Comparison of ENCODE assay signal across 12 mouse cellular contexts in genomic region chr9:78078240-78078639, GRCm38 (mm10). TPM values are rescaled to one million over a fixed set of nuclear protein-coding genes. Genes with fewer than 3 reads are reported as not detected.
A peak's percentile ranks its signal among the peaks of the same experiment; 100 is the strongest.
DNase-seq lines count a peak whose midpoint lies in the region; ATAC-seq lines count a peak whose summit lies in the region.
"Had no signal": no experiment of that assay in that cellular context is flagged by ENCODE, and none has a peak within 500 bp of the region (broad histone marks: within the 10 kb centered on the region; RNA-seq: fewer than 3 reads in every experiment).

No protein-coding gene starts in this region.

- H3K4me3 ChIP-seq in kidney, embryonic 14.5 days (ENCODE audit: low read length) = no peak overlapping the region
- no peak overlapping the region for H3K4me3 ChIP-seq in forebrain, embryonic 13.5 days

- H3K4me2 ChIP-seq in kidney, embryonic 14.5 days (replicated peaks; ENCODE audit: low read depth, low read length) = no peak overlapping the region
- no peak overlapping the region for H3K4me2 ChIP-seq in forebrain, embryonic 13.5 days

- no peaks in the 10 kb centered on the region for H3K27me3 ChIP-seq in kidney, embryonic 14.5 days (ENCODE audit: control insufficient read depth, insufficient read depth, low read length)
- H3K27me3 ChIP-seq in forebrain, embryonic 13.5 days = no peaks in the 10 kb centered on the region

- no peak for ATAC-seq in kidney, embryonic 14.5 days (ENCODE audit: low FRiP score, low TSS enrichment)
- ATAC-seq in forebrain, embryonic 13.5 days = no peak
- ATAC-seq: intestine, embryonic 16.5 days had no signal

- H3K36me3 ChIP-seq in kidney, embryonic 14.5 days (ENCODE audit: control insufficient read depth, insufficient read depth, low read length) = peaks cover 10% of the 10 kb centered on the region; the same call in 1 of the 2 replicates
- H3K36me3 ChIP-seq in forebrain, embryonic 13.5 days (ENCODE audit: poor library complexity, severe bottlenecking) = peaks cover 12% of the 10 kb centered on the region

- H3K9ac ChIP-seq in kidney, embryonic 14.5 days (ENCODE audit: low read depth, low read length) = no peak overlapping the region
- H3K9ac ChIP-seq in forebrain, embryonic 13.5 days = no peak overlapping the region

- peak; percentile 19 for DNase-seq in adrenal gland, postnatal 14 days
- DNase-seq in adrenal gland, adult 18-20 months (ENCODE audit: low spot score in 2 of 2) = no peak
- DNase-seq in kidney, adult 18-20 months = peak; percentile 16
- DNase-seq in 416B (ENCODE audit: low read depth) = peak; percentile 58
- peak; percentile 6 for DNase-seq in fibroblast of lung, adult 2 months (ENCODE audit: low read depth)
- no peak for DNase-seq in yolk sac, embryonic 10.5 days (ENCODE audit: low spot score)

- WGBS in kidney, embryonic 14.5 days = 35% methylated on average over 2 of the region's 2 CpGs
- 29% methylated on average over 2 of the region's 2 CpGs for WGBS in forebrain, embryonic 13.5 days

- no peaks in the 10 kb centered on the region for H3K9me3 ChIP-seq in kidney, embryonic 14.5 days (ENCODE audit: control insufficient read depth, low read length)
- H3K9me3 ChIP-seq in forebrain, embryonic 13.5 days (replicated peaks) = no peaks in the 10 kb centered on the region

- H3K4me1 ChIP-seq in kidney, embryonic 14.5 days (ENCODE audit: control insufficient read depth, insufficient read depth, low read length) = no peaks in the 10 kb centered on the region
- H3K4me1 ChIP-seq in forebrain, embryonic 13.5 days = no peaks in the 10 kb centered on the region

- H3K27ac ChIP-seq in kidney, embryonic 14.5 days (ENCODE audit: low read depth, low read length) = no peak overlapping the region
- no peak overlapping the region for H3K27ac ChIP-seq in forebrain, embryonic 13.5 days

RNA-seq across cellular contexts. Expression of gene Gcm1, which starts 26.5 kb away (rescaled TPM):
- total RNA-seq in adrenal gland, postnatal 14 days (2021) = not detected in 2 replicates
- total RNA-seq in adrenal gland, adult 18-20 months (2021) = not detected
- polyA plus RNA-seq in kidney, embryonic 14.5 days (2014; fragmentation: Nextera tagmentation; extraction: Ambion mirVana) = 0.39 and 0.51 TPM in 2 replicates
- not detected in 2 replicates for polyA plus RNA-seq in forebrain, embryonic 13.5 days (2015; fragmentation: Nextera tagmentation; extraction: Ambion mirVana)
- total RNA-seq: neutrophil, adult 5-6 weeks had no signal
- polyA plus RNA-seq: C2C12; intestine, embryonic 16.5 days; liver, embryonic 16.5 days had no signal

RNA-seq across cellular contexts. Expression of gene Fbxo9, which starts 30.6 kb away (rescaled TPM):
- 87.2 and 89.9 TPM in 2 replicates for total RNA-seq in adrenal gland, postnatal 14 days (2021)
- total RNA-seq in adrenal gland, adult 18-20 months (2021) = 100 to 1,000 TPM in 1 of 2 experiments, 10 to 100 TPM in 1; 70.8 to 108 TPM
- polyA plus RNA-seq in kidney, embryonic 14.5 days (2014; fragmentation: Nextera tagmentation; extraction: Ambion mirVana) = 34.6 and 43.9 TPM in 2 replicates
- polyA plus RNA-seq in forebrain, embryonic 13.5 days (2015; fragmentation: Nextera tagmentation; extraction: Ambion mirVana) = 32.4 and 36.3 TPM in 2 replicates

RNA-seq across cellular contexts. Expression of gene Ick, which starts 30.8 kb away (rescaled TPM):
- 20.2 and 21.8 TPM in 2 replicates for total RNA-seq in adrenal gland, postnatal 14 days (2021)
- total RNA-seq in adrenal gland, adult 18-20 months (2021) = 10 to 100 TPM; 15.2 to 16.7 TPM
- 19.6 and 29.3 TPM in 2 replicates for polyA plus RNA-seq in kidney, embryonic 14.5 days (2014; fragmentation: Nextera tagmentation; extraction: Ambion mirVana)
- polyA plus RNA-seq in forebrain, embryonic 13.5 days (2015; fragmentation: Nextera tagmentation; extraction: Ambion mirVana) = 34.3 and 34.6 TPM in 2 replicates

Comparison
In these comparisons a context has a peak if more than half of its experiments do, and no peak if none do; other contexts are left out.
1. DNase-seq: peak in adrenal gland, postnatal 14 days (single experiment), kidney, adult 18-20 months (single experiment), 416B (single experiment) and fibroblast of lung, adult 2 months (single experiment); none in adrenal gland, adult 18-20 months (0 of 2) and yolk sac, embryonic 10.5 days (single experiment).